Mouse (Mus musculus): ENCODE measurements around the gene Nsmce3. TPM values are rescaled to one million over a fixed set of nuclear protein-coding genes. Genes with fewer than 3 reads are reported as not detected.

Gene Nsmce3
- polyA plus RNA-seq, 1 experiment: 3.0 TPM

DNA sequence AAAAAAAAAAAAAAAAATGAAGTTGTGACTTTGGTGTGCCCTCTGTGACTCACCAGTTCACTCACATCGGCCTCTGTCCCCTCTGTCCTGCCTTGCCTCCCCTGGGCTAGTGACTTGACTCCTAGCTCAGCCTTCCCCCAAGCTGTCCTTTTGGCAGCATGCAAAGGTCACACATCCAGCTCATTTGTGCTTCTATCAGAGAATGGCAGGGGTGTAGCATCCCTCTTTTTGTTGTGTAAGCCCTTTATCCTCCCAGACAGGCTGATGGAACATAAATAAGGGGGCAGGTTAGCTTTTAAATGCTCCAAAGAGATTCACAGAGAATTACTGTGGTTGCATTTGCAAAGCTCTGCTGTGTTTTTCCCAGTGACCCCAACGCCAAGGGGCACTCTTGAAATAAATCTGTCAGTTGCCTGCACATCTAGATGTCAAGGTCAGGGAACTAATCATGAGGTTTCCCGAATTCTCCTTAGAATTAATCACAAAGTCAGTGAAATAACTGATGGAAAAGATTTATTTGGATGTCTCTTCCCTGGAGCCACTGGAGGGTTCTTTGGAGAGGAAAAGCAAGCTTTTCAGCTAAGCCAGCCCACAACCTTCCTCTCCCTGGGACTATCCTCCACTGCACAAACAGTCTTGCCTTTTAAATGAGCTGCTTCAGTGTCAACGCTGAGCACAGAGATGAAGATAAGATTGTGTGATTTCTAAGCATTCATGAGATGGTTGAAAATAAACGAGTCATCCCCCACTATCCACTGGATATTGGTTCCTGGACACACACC lies 42.4 kb downstream of the Nsmce3 start:
- TF ChIP-seq CTCF (IDR thresholded peaks at IDR 0.05; ENCODE audit: control insufficient read depth, insufficient read depth, low read length) (no peak), POLR2A (IDR thresholded peaks at IDR 0.05; ENCODE audit: borderline replicate concordance, control insufficient read depth, low read depth, low read length) (no peak)

DNA sequence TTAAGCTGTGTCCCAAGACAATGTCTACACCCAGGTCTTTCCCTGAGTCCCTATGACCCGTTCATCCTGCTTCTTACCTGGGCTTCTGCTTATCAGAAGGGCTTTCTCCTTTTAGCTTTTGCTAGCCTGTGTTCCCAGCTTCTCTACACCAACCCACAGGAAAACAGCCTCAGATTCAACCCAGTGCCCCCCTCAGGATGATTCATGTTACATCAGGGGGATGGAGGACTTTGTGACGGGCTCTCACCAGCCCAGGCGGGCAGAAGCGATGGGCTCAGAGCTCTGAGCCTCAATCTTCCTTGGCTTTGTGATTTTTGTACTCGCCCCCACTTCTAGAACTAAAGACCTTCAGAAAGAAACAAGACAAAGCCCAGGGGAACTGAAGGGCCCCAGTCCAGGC lies 51.7 kb downstream of the Nsmce3 start:
- WGBS: 74% methylated on average over 5 of the region's 5 CpGs
- Histone ChIP-seq H3K4me3 (replicated peaks; ENCODE audit: control insufficient read depth, low read depth, low read length) (no peak overlapping the region), H3K4me1 (ENCODE audit: control insufficient read depth, insufficient read depth, low read length) (no peaks in the 10 kb centered on the region), H3K27ac (ENCODE audit: control insufficient read depth, insufficient read depth, low read depth, low read length, poor library complexity) (no peak overlapping the region)
- no peak for TF ChIP-seq CTCF (IDR thresholded peaks at IDR 0.05; ENCODE audit: control insufficient read depth, insufficient read depth, low read length)
- no peak for TF ChIP-seq POLR2A (IDR thresholded peaks at IDR 0.05; ENCODE audit: borderline replicate concordance, control insufficient read depth, low read depth, low read length)

More for the DNA sequence above, 42.4 kb downstream of the Nsmce3 start:
- no peaks in the 10 kb centered on the region for H3K4me1 ChIP-seq (ENCODE audit: control insufficient read depth, insufficient read depth, low read length)
- H3K4me3 ChIP-seq (replicated peaks; ENCODE audit: control insufficient read depth, low read depth, low read length): no peak overlapping the region
- WGBS: 47% methylated on average over 5 of the region's 5 CpGs
- no peak overlapping the region for H3K27ac ChIP-seq (ENCODE audit: control insufficient read depth, insufficient read depth, low read depth, low read length, poor library complexity)

DNA sequence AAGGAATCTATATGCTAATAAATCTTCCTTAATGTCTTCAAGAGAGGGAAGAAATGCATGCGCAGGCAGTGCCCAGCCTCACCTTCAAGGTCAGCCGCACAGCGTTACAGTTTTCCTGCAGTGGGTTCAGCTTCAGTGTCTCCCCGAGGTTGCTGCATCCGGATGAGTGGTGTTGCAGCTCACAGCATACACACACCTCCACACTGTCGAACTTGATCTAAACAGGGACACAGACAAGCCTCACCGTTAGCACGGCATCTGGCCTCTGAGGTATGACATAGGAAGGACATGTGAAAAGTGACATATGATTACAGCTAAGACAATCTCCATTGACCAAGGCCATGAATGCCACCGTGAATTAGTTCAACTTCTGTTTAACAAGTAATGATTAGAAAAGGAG lies 53.1 kb downstream of the Nsmce3 start:
- TF ChIP-seq POLR2A (IDR thresholded peaks at IDR 0.05; ENCODE audit: borderline replicate concordance, control insufficient read depth, low read depth, low read length) (no peak), CTCF (IDR thresholded peaks at IDR 0.05; ENCODE audit: control insufficient read depth, insufficient read depth, low read length) (no peak)
- no peak overlapping the region for H3K4me3 ChIP-seq (replicated peaks; ENCODE audit: control insufficient read depth, low read depth, low read length)
- no peak overlapping the region for H3K27ac ChIP-seq (ENCODE audit: control insufficient read depth, insufficient read depth, low read depth, low read length, poor library complexity)
- 87% methylated on average over 9 of the region's 9 CpGs for WGBS
- no peaks in the 10 kb centered on the region for H3K4me1 ChIP-seq (ENCODE audit: control insufficient read depth, insufficient read depth, low read length)

All from bone marrow, adult 2 months (tissue).